Mouse (Mus musculus): ENCODE results near the gene Slc22a26.
"Not testable (repeated sequence)": the region's sequence is repeated elsewhere in the genome, so short reads cannot be mapped to it uniquely, and the experiment has no call there.

Slc22a26 gene

GRCm38 (mm10) chr19:7802571-7802970, at the start of gene Slc22a26:
Gene Slc22a26, minus strand, starts transcription at chr19:7802667.
- no peak for DNase-seq (ENCODE audit: low spot score)

GRCm38 (mm10) chr19:7829851-7830250, 27.4 kb upstream of the Slc22a26 start:
- DNase-seq (ENCODE audit: low spot score) = no peak

- DNase-seq (ENCODE audit: low spot score) = no peak
Measured at GRCm38 (mm10) chr19:7790571-7790970, 11.9 kb downstream of the Slc22a26 start.

- no peak for DNase-seq (ENCODE audit: low spot score)
Measured at GRCm38 (mm10) chr19:7775306-7775705, 27.2 kb downstream of the Slc22a26 start.

- no peak for DNase-seq (ENCODE audit: low spot score)
Measured at GRCm38 (mm10) chr19:7766124-7766523, 36.3 kb downstream of the Slc22a26 start.

GRCm38 (mm10) chr19:7765599-7765998, 36.9 kb downstream of the Slc22a26 start:
- DNase-seq (ENCODE audit: low spot score) = no peak

GRCm38 (mm10) chr19:7753371-7753770, 49.1 kb downstream of the Slc22a26 start:
- not testable (repeated sequence) for DNase-seq (ENCODE audit: low spot score)
